Mouse (Mus musculus) hindbrain, embryonic 15.5 days (tissue): ENCODE data around the gene Zfp282. TPM values are rescaled to one million over a fixed set of nuclear protein-coding genes. Genes with fewer than 3 reads are reported as not detected.

Source experiments
- ATAC-seq: fragments of 200-750 bp; cut with Nextera tagmentation; 2 replicates; pipeline ENCODE4 v1.8.0; 2017; ENCODE audit warnings: low read depth, moderate number of reproducible peaks, moderate TSS enrichment; ENCODE audit not compliant: low FRiP score
- H3K27ac ChIP-seq: fragments of 300-500 bp; sonication (generic); replicated peaks from 2 replicates; pipeline ENCODE4 v1.5.1; 2015; ENCODE audit warnings: mild to moderate bottlenecking, inconsistent platforms
- H3K27me3 ChIP-seq: fragments of 300-500 bp; sonication (generic); 2 replicates; pipeline ENCODE4 v1.6.1; 2015; ENCODE audit warnings: control low read depth, inconsistent platforms
- H3K36me3 ChIP-seq: fragments of 300-500 bp; sonication (generic); 2 replicates; pipeline ENCODE4 v1.6.1; 2015; ENCODE audit warnings: control low read depth, inconsistent platforms
- H3K4me1 ChIP-seq: fragments of 300-500 bp; sonication (generic); replicated peaks from 2 replicates; pipeline ENCODE4 v1.6.1; 2015; ENCODE audit warnings: control low read depth, inconsistent platforms
- H3K4me2 ChIP-seq: fragments of 300-500 bp; sonication (generic); 2 replicates; pipeline ENCODE4 v1.6.1; 2015; ENCODE audit warnings: moderate library complexity, mild to moderate bottlenecking, inconsistent platforms
- H3K4me3 ChIP-seq: fragments of 300-500 bp; sonication (generic); 2 replicates; pipeline ENCODE4 v1.5.1; 2015; ENCODE audit warnings: mild to moderate bottlenecking, inconsistent platforms
- H3K9ac ChIP-seq: fragments of 300-500 bp; sonication (generic); 2 replicates; pipeline ENCODE4 v1.6.1; 2015; ENCODE audit warnings: inconsistent platforms
- H3K9me3 ChIP-seq: fragments of 300-500 bp; sonication (generic); 2 replicates; pipeline ENCODE4 v1.6.1; 2016; ENCODE audit warnings: control low read depth, inconsistent platforms
- WGBS: fragments of 180-500 bp; shearing (Covaris S2); methylation state at CpG from one replicate; pipeline ENCODE4 v1.1.7; 2015; 5-methylcytosine and 5-hydroxymethylcytosine counted together
- polyA plus RNA-seq: library from polyadenylated mRNA; unstranded; fragments of >200 nt; fragmentation: Nextera tagmentation; extraction: Ambion mirVana; gene quantifications from 2 replicates; pipeline ENCODE4 v1.2.1, GENCODE M21; 2015

Gene Zfp282
- polyA plus RNA-seq, 1 experiment from 2014 or later: 26.2 TPM

DNA sequence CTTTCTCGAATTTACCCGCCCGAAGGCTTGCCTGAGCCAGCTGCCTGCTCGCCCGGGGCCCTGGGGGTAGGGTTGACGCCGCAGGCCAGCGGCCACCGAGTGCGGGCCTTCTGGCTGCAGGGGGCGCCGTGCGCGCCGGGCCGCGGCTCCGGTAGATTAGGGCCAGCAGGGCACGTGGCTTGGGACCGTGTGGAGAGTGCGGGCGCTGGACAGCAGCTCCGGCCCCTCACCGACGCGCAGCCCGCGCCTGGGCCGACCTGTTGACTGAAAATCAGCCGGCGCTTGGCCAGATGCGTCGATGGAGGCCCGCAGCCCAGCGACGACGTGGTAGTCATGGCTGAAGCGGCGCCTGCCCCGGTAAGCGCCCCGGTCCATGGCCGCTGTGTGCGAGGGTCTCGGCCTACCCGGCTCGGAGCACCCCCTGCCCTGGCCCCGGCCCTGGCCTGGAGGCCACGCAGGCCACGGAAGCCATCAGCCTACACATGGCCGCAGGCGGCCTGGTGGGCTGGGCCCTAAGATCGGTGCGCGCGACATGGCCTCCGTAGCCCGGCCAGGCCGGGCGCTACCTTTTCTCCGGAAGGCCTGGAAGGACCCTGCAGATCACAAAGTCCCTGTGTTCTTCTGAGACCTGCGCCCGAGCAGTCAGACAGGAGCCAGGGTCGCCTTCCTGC is 66.2 kb downstream of the Zfp282 start:
- peak; percentile 83 for ATAC-seq
- H3K9me3 ChIP-seq: no peaks in the 10 kb centered on the region
- WGBS: 9% methylated on average over 64 of the region's 64 CpGs

DNA sequence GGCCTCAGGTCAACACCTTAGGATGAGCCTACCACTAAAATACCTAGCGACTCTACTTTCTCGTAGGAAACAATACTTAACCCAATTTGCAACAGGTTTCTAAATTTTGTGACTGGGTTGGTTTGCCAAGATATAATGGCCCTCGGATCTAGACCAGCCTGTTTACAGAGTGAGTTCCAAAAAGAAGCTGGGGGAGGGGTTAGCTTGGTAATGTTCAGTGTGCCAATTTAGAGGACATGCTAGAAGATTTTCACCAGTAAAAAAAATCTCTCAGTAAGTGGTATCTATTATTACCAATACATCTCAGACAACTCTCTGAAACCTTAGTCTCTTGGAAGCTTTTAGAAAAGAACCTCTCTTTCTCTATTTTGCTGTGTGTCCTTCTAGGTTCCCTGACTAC is 66.7 kb downstream of the Zfp282 start:
- peak overlapping the region; percentile 85 for H3K4me2 ChIP-seq
- peaks cover 12% of the 10 kb centered on the region for H3K4me1 ChIP-seq
- peak overlapping the region; percentile 43; the same call in 1 of the 2 replicates for H3K9ac ChIP-seq
- no peak overlapping the region for H3K27ac ChIP-seq
- whole genome bisulfite sequencing: 74% methylated on average over 3 of the region's 3 CpGs
- ATAC-seq: no peak
- H3K36me3 ChIP-seq: 0 out of 2 replicates have a peak, but pooled peaks cover 6% of the 10 kb centered on the region
- no peaks in the 10 kb centered on the region for H3K27me3 ChIP-seq
- H3K9me3 ChIP-seq: no peaks in the 10 kb centered on the region
- H3K4me3 ChIP-seq: peak overlapping the region; percentile 38

More for the DNA sequence above, 66.2 kb downstream of the Zfp282 start:
- H3K27ac ChIP-seq: no peak overlapping the region; the same call in 1 of the 2 replicates
- peaks cover 12% of the 10 kb centered on the region for H3K4me1 ChIP-seq
- H3K9ac ChIP-seq: peak overlapping the region; percentile 43
- 0 out of 2 replicates have a peak, but pooled peaks cover 6% of the 10 kb centered on the region for H3K36me3 ChIP-seq
- peak overlapping the region; percentile 38 for H3K4me3 ChIP-seq
- no peaks in the 10 kb centered on the region for H3K27me3 ChIP-seq
- H3K4me2 ChIP-seq: peak overlapping the region; percentile 85

DNA sequence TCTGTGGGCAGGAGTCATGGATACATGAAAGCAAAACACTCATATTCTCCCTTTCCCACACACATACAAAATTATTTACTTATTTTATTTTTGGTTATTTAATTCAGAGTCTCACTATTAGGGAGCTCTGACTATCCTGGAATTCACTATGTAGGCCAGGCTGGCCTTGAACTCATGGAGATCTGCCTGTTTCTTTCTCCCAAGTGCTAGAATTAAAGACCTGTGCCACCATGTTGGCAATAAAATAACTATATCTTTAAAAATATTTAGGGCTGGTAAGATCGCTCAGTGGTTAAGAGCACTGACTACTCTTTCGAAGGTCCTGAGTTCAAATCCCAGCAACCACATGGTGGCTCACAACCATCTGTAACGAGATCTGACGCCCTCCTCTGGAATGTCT is 70.4 kb downstream of the Zfp282 start:
- H3K36me3 ChIP-seq: 0 out of 2 replicates have a peak, but pooled peaks cover 6% of the 10 kb centered on the region
- H3K4me3 ChIP-seq: no peak overlapping the region
- no peaks in the 10 kb centered on the region for H3K27me3 ChIP-seq
- no peak overlapping the region for H3K9ac ChIP-seq
- no peak for ATAC-seq
- H3K4me1 ChIP-seq: peaks cover 12% of the 10 kb centered on the region
- H3K4me2 ChIP-seq: no peak overlapping the region
- 96% methylated on average over 4 of the region's 4 CpGs for WGBS
- no peak overlapping the region for H3K27ac ChIP-seq
- H3K9me3 ChIP-seq: no peaks in the 10 kb centered on the region

DNA sequence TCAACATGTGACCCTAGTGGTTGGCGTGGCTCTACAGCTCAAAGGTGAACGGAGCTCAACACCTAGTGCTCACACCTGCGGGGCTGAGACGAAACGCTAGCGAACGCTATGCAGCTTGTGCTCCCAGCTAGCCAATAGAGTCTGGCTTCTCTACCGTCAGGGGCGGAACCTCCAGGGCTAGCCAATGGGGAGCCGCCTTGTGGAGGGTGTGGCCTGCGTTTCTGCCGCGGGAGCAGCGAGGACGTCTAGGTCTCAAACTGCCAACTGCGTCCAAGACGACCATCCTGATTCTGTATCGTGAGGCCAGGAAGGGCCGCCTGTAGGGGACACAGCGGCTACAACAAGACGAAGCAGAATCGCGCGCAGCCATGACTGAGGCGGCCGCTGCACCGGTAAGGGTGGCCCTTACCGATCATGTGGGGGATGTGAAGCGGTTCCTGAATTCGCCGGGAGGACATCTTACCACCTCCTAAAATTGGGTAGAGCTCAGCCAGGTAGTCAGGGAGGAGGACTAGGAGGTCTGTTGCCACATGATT is 76.3 kb downstream of the Zfp282 start, which contains the start of gene Zfp956:
Gene Zfp956, plus strand, starts transcription at position 200 of the 536 bp plus-strand sequence.
- Histone ChIP-seq H3K4me3 (peak within 1 kb of the TSS; percentile 53), H3K4me1 (peaks cover 19% of the 10 kb centered on the region), H3K27ac (peak within 1 kb of the TSS; percentile 81), H3K27me3 (no peaks in the 10 kb centered on the region), H3K4me2 (peak within 1 kb of the TSS; percentile 67), H3K36me3 (peaks cover 16% of the 10 kb centered on the region), H3K9ac (peak within 1 kb of the TSS; percentile 75), H3K9me3 (no peaks in the 10 kb centered on the region)
- ATAC-seq: peak; percentile 100
- WGBS: under 1% methylated on average over 31 of the region's 31 CpGs

DNA sequence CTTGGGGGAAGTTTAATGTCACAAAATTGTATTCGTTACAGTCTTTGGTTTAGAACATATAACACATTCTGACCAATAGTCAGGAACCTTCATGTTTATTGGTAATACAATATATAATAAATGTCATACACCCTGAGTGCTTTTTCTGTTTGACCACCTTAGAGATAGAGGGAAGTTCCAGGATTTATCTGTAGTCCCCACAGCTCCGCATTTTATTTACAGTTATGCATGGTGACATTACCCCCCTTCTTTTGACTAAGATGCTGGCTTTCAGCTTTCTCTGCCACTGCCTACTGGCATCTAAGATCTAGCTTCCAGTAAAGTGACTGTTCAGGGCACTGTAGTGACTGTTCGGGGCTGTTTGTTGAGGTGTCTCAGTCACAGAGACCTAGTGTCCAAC is 77.4 kb downstream of the Zfp282 start:
- Histone ChIP-seq H3K27me3 (no peaks in the 10 kb centered on the region), H3K9ac (no peak overlapping the region; the same call in 1 of the 2 replicates), H3K27ac (no peak overlapping the region), H3K4me2 (peak overlapping the region; percentile 67), H3K4me3 (peak overlapping the region; percentile 53), H3K9me3 (no peaks in the 10 kb centered on the region), H3K36me3 (peaks cover 28% of the 10 kb centered on the region), H3K4me1 (peaks cover 19% of the 10 kb centered on the region)
- ATAC-seq: no peak
- WGBS: 87% methylated on average over 3 of the region's 3 CpGs

DNA sequence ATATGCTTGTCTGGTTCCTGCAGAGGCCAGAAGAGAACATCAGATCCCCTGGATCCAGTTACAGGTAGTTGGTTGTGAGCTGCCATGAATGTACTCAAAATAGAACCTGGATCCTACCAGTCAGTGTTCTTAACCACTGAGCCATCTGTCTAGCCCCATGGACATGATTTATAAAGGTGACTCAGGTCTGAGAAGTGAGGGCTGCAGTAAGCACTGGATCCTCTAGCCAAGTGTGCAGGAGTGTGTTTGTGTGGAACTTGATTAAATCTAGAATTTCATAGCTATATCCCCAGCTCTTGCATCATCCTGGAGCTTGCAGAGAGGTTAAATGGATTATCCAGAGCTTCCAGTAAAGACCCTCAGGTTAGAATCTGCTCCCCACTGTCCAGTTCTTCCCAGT is 80.8 kb downstream of the Zfp282 start:
- Histone ChIP-seq H3K4me2 (no peak overlapping the region), H3K36me3 (peaks cover 52% of the 10 kb centered on the region), H3K27ac (no peak overlapping the region), H3K9ac (no peak overlapping the region), H3K27me3 (no peaks in the 10 kb centered on the region), H3K9me3 (no peaks in the 10 kb centered on the region), H3K4me1 (peaks cover 17% of the 10 kb centered on the region), H3K4me3 (no peak overlapping the region)
- ATAC-seq: no peak

Other genes starting within 250 kb of the Zfp282 start
- gene Pdia4, start 63.8 kb upstream of the Zfp282 start, polyA plus RNA-seq: 150 and 163 TPM in 2 replicates
- gene Zfp786, start 46.3 kb upstream of the Zfp282 start, polyA plus RNA-seq: 14.7 and 15.3 TPM in 2 replicates
- gene Zfp398, start 41.5 kb upstream of the Zfp282 start, polyA plus RNA-seq: 18.5 and 18.7 TPM in 2 replicates
- gene Zfp212, start 43.3 kb downstream of the Zfp282 start, polyA plus RNA-seq: 16.9 TPM in 2 replicates
- 19.6 and 23.0 TPM in 2 replicates for gene Zfp956, start 76.2 kb downstream of the Zfp282 start, polyA plus RNA-seq
- 14.7 and 14.8 TPM in 2 replicates for gene Zfp777, start 171.7 kb downstream of the Zfp282 start, polyA plus RNA-seq
- gene Zfp746, start 209.4 kb downstream of the Zfp282 start, polyA plus RNA-seq: 20.8 and 22.6 TPM in 2 replicates